Mouse (Mus musculus): ENCODE data around the gene Atg7. TPM values are rescaled to one million over a fixed set of nuclear protein-coding genes. Genes with fewer than 3 reads are reported as not detected.

The Atg7 gene
- polyA plus RNA-seq, 1 experiment from 2014 or later: 14.0 TPM

GRCm38 (mm10) chr6:114733156-114733555 lies 90.3 kb downstream of the Atg7 start:
- Histone ChIP-seq H3K36me3 (ENCODE audit: control insufficient read depth, insufficient read depth, low read length) (no peaks in the 10 kb centered on the region), H3K4me1 (replicated peaks; ENCODE audit: control insufficient read depth, insufficient read depth) (no peaks in the 10 kb centered on the region), H3K9ac (ENCODE audit: low read length) (no peak overlapping the region), H3K27me3 (ENCODE audit: control insufficient read depth, insufficient read depth, low read length) (no peaks in the 10 kb centered on the region), H3K27ac (replicated peaks) (no peak overlapping the region), H3K4me3 (ENCODE audit: low read depth, low read length) (no peak overlapping the region), H3K4me2 (replicated peaks; ENCODE audit: low read depth) (no peak overlapping the region), H3K9me3 (ENCODE audit: control insufficient read depth, low read length) (no peaks in the 10 kb centered on the region)
- no peak for ATAC-seq (ENCODE audit: low FRiP score, low TSS enrichment)
- TF ChIP-seq EP300 (optimal IDR thresholded peaks at IDR 0.05) (no peak), CTCF (IDR thresholded peaks at IDR 0.05; ENCODE audit: low read depth) (no peak)
- no peak for DNase-seq (ENCODE audit: low spot score)
- 73% methylated on average over 5 of the region's 5 CpGs for WGBS

- Histone ChIP-seq H3K27ac (replicated peaks) (no peak overlapping the region), H3K4me2 (replicated peaks; ENCODE audit: low read depth) (no peak overlapping the region), H3K27me3 (ENCODE audit: control insufficient read depth, insufficient read depth, low read length) (no peaks in the 10 kb centered on the region), H3K9me3 (ENCODE audit: control insufficient read depth, low read length) (no peaks in the 10 kb centered on the region), H3K4me3 (ENCODE audit: low read depth, low read length) (no peak overlapping the region), H3K9ac (ENCODE audit: low read length) (no peak overlapping the region), H3K4me1 (replicated peaks; ENCODE audit: control insufficient read depth, insufficient read depth) (no peaks in the 10 kb centered on the region), H3K36me3 (ENCODE audit: control insufficient read depth, insufficient read depth, low read length) (no peaks in the 10 kb centered on the region)
- ATAC-seq (ENCODE audit: low FRiP score, low TSS enrichment) (no peak), DNase-seq (ENCODE audit: low spot score) (no peak)
- WGBS: 71% methylated on average over 3 of the region's 3 CpGs
- TF ChIP-seq EP300 (optimal IDR thresholded peaks at IDR 0.05): no peak
- no peak for TF ChIP-seq CTCF (IDR thresholded peaks at IDR 0.05; ENCODE audit: low read depth)
These were observed 90.8 kb downstream of the Atg7 start for GRCm38 (mm10) chr6:114733681-114734080.

GRCm38 (mm10) chr6:114735054-114735453 lies 92.2 kb downstream of the Atg7 start:
- ATAC-seq (ENCODE audit: low FRiP score, low TSS enrichment): no peak
- TF ChIP-seq CTCF (IDR thresholded peaks at IDR 0.05; ENCODE audit: low read depth): no peak
- TF ChIP-seq EP300 (optimal IDR thresholded peaks at IDR 0.05): no peak
- no peaks in the 10 kb centered on the region for H3K27me3 ChIP-seq (ENCODE audit: control insufficient read depth, insufficient read depth, low read length)
- WGBS: 72% methylated on average over 3 of the region's 3 CpGs
- H3K27ac ChIP-seq (replicated peaks): no peak overlapping the region
- DNase-seq (ENCODE audit: low spot score): no peak
- no peak overlapping the region for H3K9ac ChIP-seq (ENCODE audit: low read length)
- no peak overlapping the region for H3K4me2 ChIP-seq (replicated peaks; ENCODE audit: low read depth)
- no peaks in the 10 kb centered on the region for H3K36me3 ChIP-seq (ENCODE audit: control insufficient read depth, insufficient read depth, low read length)
- H3K4me1 ChIP-seq (replicated peaks; ENCODE audit: control insufficient read depth, insufficient read depth): no peaks in the 10 kb centered on the region
- H3K9me3 ChIP-seq (ENCODE audit: control insufficient read depth, low read length): no peaks in the 10 kb centered on the region
- no peak overlapping the region for H3K4me3 ChIP-seq (ENCODE audit: low read depth, low read length)

- no peaks in the 10 kb centered on the region for H3K9me3 ChIP-seq (ENCODE audit: control insufficient read depth, low read length)
- no peak overlapping the region for H3K4me2 ChIP-seq (replicated peaks; ENCODE audit: low read depth)
- no peaks in the 10 kb centered on the region for H3K27me3 ChIP-seq (ENCODE audit: control insufficient read depth, insufficient read depth, low read length)
- H3K27ac ChIP-seq (replicated peaks): no peak overlapping the region
- no peak overlapping the region for H3K4me3 ChIP-seq (ENCODE audit: low read depth, low read length)
- no peaks in the 10 kb centered on the region for H3K36me3 ChIP-seq (ENCODE audit: control insufficient read depth, insufficient read depth, low read length)
- no peaks in the 10 kb centered on the region for H3K4me1 ChIP-seq (replicated peaks; ENCODE audit: control insufficient read depth, insufficient read depth)
- no peak overlapping the region for H3K9ac ChIP-seq (ENCODE audit: low read length)
- WGBS: 86% methylated on average over 9 of the region's 9 CpGs
- DNase-seq (ENCODE audit: low spot score): no peak
- TF ChIP-seq EP300 (optimal IDR thresholded peaks at IDR 0.05): no peak
- TF ChIP-seq CTCF (IDR thresholded peaks at IDR 0.05; ENCODE audit: low read depth): no peak
- no peak for ATAC-seq (ENCODE audit: low FRiP score, low TSS enrichment)
These were observed 93.5 kb downstream of the Atg7 start for GRCm38 (mm10) chr6:114736355-114736754.

- Histone ChIP-seq H3K4me3 (ENCODE audit: low read depth, low read length) (no peak overlapping the region), H3K36me3 (ENCODE audit: control insufficient read depth, insufficient read depth, low read length) (no peaks in the 10 kb centered on the region), H3K9ac (ENCODE audit: low read length) (no peak overlapping the region), H3K27ac (replicated peaks) (no peak overlapping the region), H3K4me2 (replicated peaks; ENCODE audit: low read depth) (no peak overlapping the region), H3K27me3 (ENCODE audit: control insufficient read depth, insufficient read depth, low read length) (no peaks in the 10 kb centered on the region), H3K4me1 (replicated peaks; ENCODE audit: control insufficient read depth, insufficient read depth) (no peaks in the 10 kb centered on the region), H3K9me3 (ENCODE audit: control insufficient read depth, low read length) (no peaks in the 10 kb centered on the region)
- WGBS: 89% methylated on average over 11 of the region's 11 CpGs
- no peak for DNase-seq (ENCODE audit: low spot score)
- no peak for TF ChIP-seq CTCF (IDR thresholded peaks at IDR 0.05; ENCODE audit: low read depth)
- no peak for TF ChIP-seq EP300 (optimal IDR thresholded peaks at IDR 0.05)
- ATAC-seq (ENCODE audit: low FRiP score, low TSS enrichment): no peak
These were observed 94.3 kb downstream of the Atg7 start for GRCm38 (mm10) chr6:114737181-114737580.

GRCm38 (mm10) chr6:114737931-114738759 lies 95.2 kb downstream of the Atg7 start:
- H3K9ac ChIP-seq (ENCODE audit: low read length): peak overlapping the region; percentile 43
- 15% methylated on average over 43 of the region's 46 CpGs for WGBS

More at GRCm38 (mm10) chr6:114737931-114738759, 95.2 kb downstream of the Atg7 start:
- Histone ChIP-seq H3K36me3 (ENCODE audit: control insufficient read depth, insufficient read depth, low read length) (no peaks in the 10 kb centered on the region), H3K9me3 (ENCODE audit: control insufficient read depth, low read length) (no peaks in the 10 kb centered on the region), H3K4me2 (replicated peaks; ENCODE audit: low read depth) (peak overlapping the region; percentile 56), H3K4me3 (ENCODE audit: low read depth, low read length) (peak overlapping the region; percentile 20), H3K4me1 (replicated peaks; ENCODE audit: control insufficient read depth, insufficient read depth) (no peaks in the 10 kb centered on the region), H3K27ac (replicated peaks) (no peak overlapping the region), H3K27me3 (ENCODE audit: control insufficient read depth, insufficient read depth, low read length) (no peaks in the 10 kb centered on the region)
- ATAC-seq (ENCODE audit: low FRiP score, low TSS enrichment): no peak
- TF ChIP-seq CTCF (IDR thresholded peaks at IDR 0.05; ENCODE audit: low read depth) (no peak), EP300 (optimal IDR thresholded peaks at IDR 0.05) (no peak)
- peak; percentile 45 for DNase-seq (ENCODE audit: low spot score)

Data from stomach, postnatal 0 days (tissue).